Mouse (Mus musculus): ENCODE measurements around the gene Ctsk. TPM values are rescaled to one million over a fixed set of nuclear protein-coding genes. Genes with fewer than 3 reads are reported as not detected.

Ctsk gene
- polyA plus RNA-seq (2014; fragmentation: Illumina TruSeq; extraction: RNeasy Lipid Tissue Mini Kit (QIAGEN cat#74804); ENCODE audit: low read depth, low replicate concordance), result 2.9 TPM

DNA sequence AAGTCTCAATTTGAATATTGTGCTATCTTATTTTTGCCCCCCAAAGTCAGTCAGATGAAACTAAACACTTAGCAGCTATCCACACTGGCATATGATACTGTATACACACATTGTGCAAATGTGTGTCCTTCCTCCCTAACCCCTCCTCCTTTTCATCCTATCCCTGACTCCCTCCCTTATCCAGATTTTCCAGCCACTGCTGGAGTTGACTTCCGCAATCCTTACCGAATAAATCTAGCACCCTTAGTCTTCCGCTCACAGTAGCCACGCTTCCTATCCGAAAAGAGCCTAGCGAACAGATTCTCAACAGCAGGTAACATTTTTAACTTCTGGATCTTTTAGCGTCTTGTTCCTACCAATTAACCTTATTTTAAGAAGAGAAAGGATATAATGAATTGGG is at the start of gene Ctsk:
Gene Ctsk, plus strand, starts transcription at position 233 of the 400 bp plus-strand sequence.

DNA sequence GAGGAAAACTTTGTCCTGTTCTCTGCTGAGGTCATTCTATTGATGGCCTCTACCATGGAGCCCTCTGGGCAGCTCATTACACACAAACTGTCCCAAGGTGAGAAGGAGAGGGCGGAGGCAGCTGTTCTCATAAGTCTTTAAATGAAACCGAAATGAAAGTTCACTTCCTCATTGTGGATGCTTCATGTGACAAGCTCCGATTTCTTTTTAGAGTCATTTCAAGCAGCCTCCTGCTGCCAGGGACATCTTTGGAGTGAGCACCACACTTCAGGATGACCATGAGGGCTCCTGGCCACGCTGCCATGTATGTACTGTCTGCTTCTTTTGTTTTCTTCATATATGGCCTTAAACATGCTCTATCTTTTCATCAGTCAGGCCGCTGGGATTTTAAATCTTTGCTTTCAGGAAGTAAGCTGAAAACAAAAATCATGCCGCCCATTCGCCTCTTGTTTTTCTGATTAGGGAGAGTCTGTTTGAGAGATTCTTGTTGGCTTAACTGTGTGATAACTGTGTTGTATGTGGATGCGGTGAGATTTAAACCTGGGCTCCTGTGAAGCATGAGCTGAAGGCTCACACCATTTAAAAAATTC is 27.7 kb downstream of the Ctsk start, which contains the start of gene Ctss:
Gene Ctss, plus strand, starts transcription at position 165 of the 590 bp plus-strand sequence.

Other genes starting within 250 kb of the Ctsk start
- gene Bnipl, start 248.1 kb upstream of the Ctsk start, polyA plus RNA-seq (2014; fragmentation: Illumina TruSeq; extraction: RNeasy Lipid Tissue Mini Kit (QIAGEN cat#74804); ENCODE audit: low read depth, low replicate concordance), result not detected
- gene Mindy1, start 217.9 kb upstream of the Ctsk start, polyA plus RNA-seq (2014; fragmentation: Illumina TruSeq; extraction: RNeasy Lipid Tissue Mini Kit (QIAGEN cat#74804); ENCODE audit: low read depth, low replicate concordance), result 221 TPM
- 13.7 TPM for gene Prune1, start 217.2 kb upstream of the Ctsk start, polyA plus RNA-seq (2014; fragmentation: Illumina TruSeq; extraction: RNeasy Lipid Tissue Mini Kit (QIAGEN cat#74804); ENCODE audit: low read depth, low replicate concordance)
- gene Anxa9, start 192.1 kb upstream of the Ctsk start, polyA plus RNA-seq (2014; fragmentation: Illumina TruSeq; extraction: RNeasy Lipid Tissue Mini Kit (QIAGEN cat#74804); ENCODE audit: low read depth, low replicate concordance), result 1.2 TPM
- 221 TPM for gene Cers2, start 184.5 kb upstream of the Ctsk start, polyA plus RNA-seq (2014; fragmentation: Illumina TruSeq; extraction: RNeasy Lipid Tissue Mini Kit (QIAGEN cat#74804); ENCODE audit: low read depth, low replicate concordance)
- gene Setdb1, start 142.1 kb upstream of the Ctsk start, polyA plus RNA-seq (2014; fragmentation: Illumina TruSeq; extraction: RNeasy Lipid Tissue Mini Kit (QIAGEN cat#74804); ENCODE audit: low read depth, low replicate concordance), result 15.8 TPM
- gene 4930558C23Rik, start 96.4 kb upstream of the Ctsk start, polyA plus RNA-seq (2014; fragmentation: Illumina TruSeq; extraction: RNeasy Lipid Tissue Mini Kit (QIAGEN cat#74804); ENCODE audit: low read depth, low replicate concordance), result not detected
- gene Arnt, start 64.9 kb upstream of the Ctsk start, polyA plus RNA-seq (2014; fragmentation: Illumina TruSeq; extraction: RNeasy Lipid Tissue Mini Kit (QIAGEN cat#74804); ENCODE audit: low read depth, low replicate concordance), result 62.5 TPM
- gene Ctss, start 27.5 kb downstream of the Ctsk start, polyA plus RNA-seq (2014; fragmentation: Illumina TruSeq; extraction: RNeasy Lipid Tissue Mini Kit (QIAGEN cat#74804); ENCODE audit: low read depth, low replicate concordance), result 147 TPM
- not detected for gene Hormad1, start 60.4 kb downstream of the Ctsk start, polyA plus RNA-seq (2014; fragmentation: Illumina TruSeq; extraction: RNeasy Lipid Tissue Mini Kit (QIAGEN cat#74804); ENCODE audit: low read depth, low replicate concordance)
- 126 TPM for gene Golph3l, start 89.7 kb downstream of the Ctsk start, polyA plus RNA-seq (2014; fragmentation: Illumina TruSeq; extraction: RNeasy Lipid Tissue Mini Kit (QIAGEN cat#74804); ENCODE audit: low read depth, low replicate concordance)
- 70.2 TPM for gene Ensa, start 125.7 kb downstream of the Ctsk start, polyA plus RNA-seq (2014; fragmentation: Illumina TruSeq; extraction: RNeasy Lipid Tissue Mini Kit (QIAGEN cat#74804); ENCODE audit: low read depth, low replicate concordance)
- 456 TPM for gene Mcl1, start 159.5 kb downstream of the Ctsk start, polyA plus RNA-seq (2014; fragmentation: Illumina TruSeq; extraction: RNeasy Lipid Tissue Mini Kit (QIAGEN cat#74804); ENCODE audit: low read depth, low replicate concordance)
- 0.47 TPM for gene Adamtsl4, start 188.7 kb downstream of the Ctsk start, polyA plus RNA-seq (2014; fragmentation: Illumina TruSeq; extraction: RNeasy Lipid Tissue Mini Kit (QIAGEN cat#74804); ENCODE audit: low read depth, low replicate concordance)
- gene Ecm1, start 240.3 kb downstream of the Ctsk start, polyA plus RNA-seq (2014; fragmentation: Illumina TruSeq; extraction: RNeasy Lipid Tissue Mini Kit (QIAGEN cat#74804); ENCODE audit: low read depth, low replicate concordance), result 34.2 TPM

Measured in adrenal gland, adult 10 weeks (tissue).